Mouse (Mus musculus) lung, embryonic 15.5 days (tissue): Measurements from ENCODE around the gene Disc1. TPM values are rescaled to one million over a fixed set of nuclear protein-coding genes. Genes with fewer than 3 reads are reported as not detected.

Experiments used
- ATAC-seq: fragments of 200-750 bp; cut with Nextera tagmentation; 2 replicates; pipeline ENCODE4 v1.8.0; 2017; ENCODE audit warnings: moderate number of reproducible peaks, borderline replicate concordance; ENCODE audit not compliant: low FRiP score, low TSS enrichment; ENCODE audit errors: extremely low read depth
- H3K27ac ChIP-seq: fragments of 300-500 bp; sonication (generic); 2 replicates; pipeline ENCODE4 v1.5.1; 2015; ENCODE audit warnings: moderate library complexity, mild to moderate bottlenecking, inconsistent platforms
- H3K27me3 ChIP-seq: fragments of 300-500 bp; sonication (generic); 2 replicates; pipeline ENCODE4 v1.6.1; 2015; ENCODE audit warnings: inconsistent platforms
- H3K36me3 ChIP-seq: fragments of 300-500 bp; sonication (generic); 2 replicates; pipeline ENCODE4 v1.6.1; 2015; ENCODE audit warnings: inconsistent platforms
- H3K4me1 ChIP-seq: fragments of 300-500 bp; sonication (generic); 2 replicates; pipeline ENCODE4 v1.6.1; 2015; ENCODE audit warnings: inconsistent platforms
- H3K4me2 ChIP-seq: fragments of 300-500 bp; sonication (generic); 2 replicates; pipeline ENCODE4 v1.6.1; 2015; ENCODE audit warnings: inconsistent platforms, mild to moderate bottlenecking, moderate library complexity
- H3K4me3 ChIP-seq: fragments of 300-500 bp; sonication (generic); 2 replicates; pipeline ENCODE4 v1.5.1; 2015; ENCODE audit warnings: mild to moderate bottlenecking, inconsistent platforms
- H3K9ac ChIP-seq: fragments of 300-500 bp; sonication (generic); 2 replicates; pipeline ENCODE4 v1.6.1; 2015; ENCODE audit warnings: inconsistent platforms
- H3K9me3 ChIP-seq: fragments of 300-500 bp; sonication (generic); 2 replicates; pipeline ENCODE4 v1.6.1; 2016; ENCODE audit warnings: inconsistent platforms
- WGBS: fragments of 180-500 bp; shearing (Covaris S2); methylation state at CpG from one replicate; pipeline ENCODE4 v1.1.7; 2015; 5-methylcytosine and 5-hydroxymethylcytosine counted together
- polyA plus RNA-seq: library from polyadenylated mRNA; unstranded; fragments of >200 nt; fragmentation: Nextera tagmentation; extraction: Ambion mirVana; gene quantifications from 2 replicates; pipeline ENCODE4 v1.2.1, GENCODE M21; 2015

Gene Disc1
- polyA plus RNA-seq, 1 experiment from 2014 or later: 3.0 TPM

DNA sequence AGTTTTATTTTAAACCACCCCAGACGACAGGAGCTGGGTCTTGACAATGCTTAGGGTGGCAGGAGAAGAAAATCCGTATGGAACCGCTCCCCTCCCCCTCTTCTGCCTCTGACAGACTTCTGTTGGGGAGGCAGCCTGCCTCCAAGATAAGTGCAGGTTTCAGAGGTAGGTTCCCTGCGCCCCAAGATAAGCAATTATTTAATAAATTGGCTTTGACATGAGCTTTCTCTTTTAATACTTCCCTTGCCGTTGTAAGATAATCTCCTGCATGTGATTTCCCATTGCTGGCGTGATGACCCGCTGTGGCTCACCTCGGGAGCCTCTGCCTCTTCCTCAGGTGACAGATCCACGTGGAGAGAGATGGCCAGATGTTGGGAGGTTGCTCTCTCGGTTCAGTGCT, 133.0 kb downstream of the Disc1 start:
- H3K4me3 ChIP-seq: no peak overlapping the region
- H3K36me3 ChIP-seq: no peaks in the 10 kb centered on the region
- no peak for ATAC-seq
- no peak overlapping the region for H3K9ac ChIP-seq
- no peak overlapping the region for H3K27ac ChIP-seq
- no peaks in the 10 kb centered on the region for H3K9me3 ChIP-seq
- H3K27me3 ChIP-seq: no peaks in the 10 kb centered on the region
- 18% methylated on average over 10 of the region's 10 CpGs for WGBS
- H3K4me2 ChIP-seq: peak overlapping the region; percentile 36
- H3K4me1 ChIP-seq: peaks cover 7% of the 10 kb centered on the region

DNA sequence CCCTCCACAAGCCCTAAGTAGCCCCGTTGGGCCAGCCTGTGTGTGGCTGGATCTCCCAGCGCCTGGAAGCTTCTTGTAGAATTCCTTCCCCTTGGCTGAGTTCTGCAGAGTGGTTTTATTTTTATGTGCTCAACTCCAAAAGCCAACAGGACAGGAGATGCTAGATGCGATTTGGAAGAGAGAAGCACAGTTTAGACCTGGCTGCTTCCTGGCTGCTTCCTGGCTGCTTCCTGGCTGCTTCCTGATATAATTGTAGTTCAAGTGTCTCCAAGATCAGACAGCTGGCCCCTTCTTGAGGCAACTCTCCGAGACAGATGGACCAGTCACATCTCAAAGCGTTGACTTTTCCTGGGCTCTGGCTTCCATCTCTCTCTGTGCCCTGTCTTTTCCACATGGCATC, 139.7 kb downstream of the Disc1 start:
- H3K4me3 ChIP-seq: no peak overlapping the region
- WGBS: 63% methylated on average over 5 of the region's 5 CpGs
- no peaks in the 10 kb centered on the region for H3K27me3 ChIP-seq
- no peak overlapping the region for H3K4me2 ChIP-seq
- H3K36me3 ChIP-seq: no peaks in the 10 kb centered on the region
- no peaks in the 10 kb centered on the region for H3K9me3 ChIP-seq
- H3K9ac ChIP-seq: no peak overlapping the region
- no peak for ATAC-seq
- H3K27ac ChIP-seq: no peak overlapping the region
- H3K4me1 ChIP-seq: peaks cover 5% of the 10 kb centered on the region; the same call in 1 of the 2 replicates

DNA sequence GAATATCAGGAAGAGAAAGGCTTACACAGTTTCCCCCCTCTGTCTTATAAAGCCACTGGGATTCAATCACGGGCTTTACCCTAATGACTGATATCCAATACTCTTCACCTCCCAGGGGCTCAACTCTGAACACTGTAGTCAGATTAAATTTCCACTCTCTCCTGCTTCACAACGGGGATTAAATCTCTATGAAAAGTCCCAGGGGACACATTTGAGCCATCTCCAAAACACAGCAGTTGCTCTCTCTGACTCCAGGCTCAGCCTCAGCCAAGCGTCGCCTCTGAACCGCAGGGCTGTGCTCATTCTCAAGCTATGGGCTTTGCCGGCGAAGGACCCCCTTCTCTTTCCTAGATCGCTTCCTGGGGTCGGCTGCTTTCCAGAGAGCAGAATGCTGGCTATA, 141.1 kb downstream of the Disc1 start:
- 66% methylated on average over 9 of the region's 9 CpGs for WGBS
- Histone ChIP-seq H3K4me2 (no peak overlapping the region), H3K27ac (no peak overlapping the region), H3K27me3 (no peaks in the 10 kb centered on the region), H3K9ac (no peak overlapping the region), H3K36me3 (no peaks in the 10 kb centered on the region), H3K4me3 (no peak overlapping the region), H3K9me3 (no peaks in the 10 kb centered on the region), H3K4me1 (peaks cover 12% of the 10 kb centered on the region)
- no peak for ATAC-seq

DNA sequence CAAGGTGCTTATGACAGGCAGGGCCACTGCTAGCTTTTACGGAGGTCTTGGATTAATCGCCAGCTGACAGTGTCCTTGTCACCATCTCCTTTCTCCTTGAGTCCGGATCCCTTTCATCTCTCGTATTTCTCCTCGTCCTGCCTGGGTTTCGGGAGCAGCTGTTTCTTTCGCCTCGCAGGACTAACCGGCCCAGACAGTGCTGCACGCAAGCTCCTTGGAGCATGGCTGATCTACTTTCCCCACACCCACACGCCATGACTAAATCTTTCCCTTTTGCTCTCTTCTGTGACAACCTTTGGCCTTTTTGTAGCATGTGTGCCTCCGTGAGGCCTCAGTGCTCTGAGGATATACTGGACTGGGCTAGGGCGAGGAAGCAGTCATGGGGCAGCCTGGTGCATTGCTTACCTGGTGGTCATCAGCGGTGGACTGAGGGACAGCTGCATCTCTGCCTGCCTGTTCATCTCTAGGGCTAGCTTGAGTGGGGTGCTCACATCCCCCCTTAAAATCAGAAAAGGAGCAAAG, 142.6 kb downstream of the Disc1 start:
- Histone ChIP-seq H3K27ac (no peak overlapping the region), H3K4me2 (no peak overlapping the region), H3K4me3 (no peak overlapping the region), H3K9ac (no peak overlapping the region), H3K4me1 (peaks cover 16% of the 10 kb centered on the region), H3K36me3 (no peaks in the 10 kb centered on the region), H3K27me3 (no peaks in the 10 kb centered on the region), H3K9me3 (no peaks in the 10 kb centered on the region)
- 70% methylated on average over 14 of the region's 14 CpGs for WGBS
- no peak for ATAC-seq

DNA sequence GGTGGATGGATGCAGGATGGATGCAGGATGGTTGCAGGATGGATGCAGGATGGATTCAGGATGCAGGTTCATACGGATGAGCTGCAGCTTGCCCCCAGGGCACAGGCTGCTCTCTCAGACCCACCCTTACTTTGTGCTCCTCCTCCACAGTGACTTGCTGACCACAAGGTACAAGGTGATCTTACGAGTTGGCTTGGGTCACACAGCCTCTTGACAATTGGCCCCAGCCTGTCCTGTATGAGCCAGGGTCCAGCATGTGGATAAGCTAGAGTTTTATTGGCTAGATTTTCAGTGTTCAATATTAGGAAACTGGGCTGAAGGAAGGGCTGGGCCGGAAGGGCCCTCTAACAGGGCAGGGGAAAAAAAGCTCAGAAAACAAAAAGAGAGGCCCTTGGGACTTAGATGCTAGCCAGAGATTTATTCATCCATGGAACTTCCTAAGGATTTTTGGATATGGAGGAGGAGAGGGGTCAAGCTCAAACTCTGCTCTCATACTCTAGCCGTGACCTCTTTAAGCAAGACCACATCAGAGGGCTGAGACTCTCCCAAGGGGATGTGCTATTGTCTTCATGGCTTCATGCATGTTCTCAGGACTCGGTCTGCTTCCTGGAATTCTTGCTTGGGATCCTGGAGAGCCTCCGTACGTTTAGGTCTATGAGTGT, 143.5 kb downstream of the Disc1 start:
- Histone ChIP-seq H3K4me1 (peaks cover 17% of the 10 kb centered on the region), H3K9ac (no peak overlapping the region), H3K4me3 (no peak overlapping the region), H3K27ac (peak overlapping the region; percentile 34), H3K36me3 (no peaks in the 10 kb centered on the region), H3K4me2 (no peak overlapping the region), H3K9me3 (no peaks in the 10 kb centered on the region), H3K27me3 (no peaks in the 10 kb centered on the region)
- ATAC-seq: no peak
- whole genome bisulfite sequencing: 69% methylated on average over 7 of the region's 7 CpGs

DNA sequence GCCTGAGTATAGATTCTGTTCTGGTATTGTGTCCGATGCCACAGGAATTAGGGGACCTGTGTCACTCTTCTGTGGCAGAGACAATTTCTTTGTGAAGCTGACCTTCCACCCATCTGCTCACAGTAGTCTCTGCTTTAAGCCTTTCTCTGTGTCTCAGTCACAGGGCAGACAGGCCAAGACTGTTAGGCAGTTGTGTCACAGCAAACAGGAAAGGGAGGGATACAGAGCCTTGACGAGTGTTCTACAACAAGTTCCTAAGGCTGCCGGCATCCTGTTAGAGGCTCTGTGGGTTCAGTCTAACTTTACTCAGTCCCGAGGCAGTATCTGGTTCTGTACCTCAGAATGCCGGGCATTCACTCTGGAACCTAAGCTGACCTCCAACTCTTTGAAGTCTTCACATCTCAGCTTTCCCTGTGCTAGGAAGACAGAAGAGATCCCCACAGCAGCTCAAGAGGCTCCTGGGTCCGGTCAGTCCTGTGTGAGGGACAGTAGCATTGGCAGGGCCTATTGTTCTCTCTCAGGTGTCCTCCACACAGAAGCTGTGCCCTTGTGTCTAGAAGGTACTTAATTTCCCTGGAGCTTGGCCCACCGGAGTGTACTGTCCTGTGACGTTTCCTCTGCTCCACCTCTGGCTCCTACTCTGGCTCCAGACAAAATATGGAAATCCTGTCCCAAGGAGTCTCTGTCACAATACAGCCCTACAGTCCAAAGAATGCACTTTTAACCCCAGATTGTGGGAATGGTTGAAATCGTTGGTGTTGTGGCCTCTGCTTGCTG, 144.6 kb downstream of the Disc1 start:
- 45% methylated on average over 9 of the region's 9 CpGs for WGBS
- peaks cover 17% of the 10 kb centered on the region for H3K4me1 ChIP-seq
- H3K36me3 ChIP-seq: no peaks in the 10 kb centered on the region
- peak overlapping the region; percentile 76 for H3K27ac ChIP-seq
- no peaks in the 10 kb centered on the region for H3K9me3 ChIP-seq
- H3K9ac ChIP-seq: no peak overlapping the region
- no peak overlapping the region for H3K4me3 ChIP-seq
- H3K4me2 ChIP-seq: no peak overlapping the region
- H3K27me3 ChIP-seq: no peaks in the 10 kb centered on the region
- no peak for ATAC-seq

DNA sequence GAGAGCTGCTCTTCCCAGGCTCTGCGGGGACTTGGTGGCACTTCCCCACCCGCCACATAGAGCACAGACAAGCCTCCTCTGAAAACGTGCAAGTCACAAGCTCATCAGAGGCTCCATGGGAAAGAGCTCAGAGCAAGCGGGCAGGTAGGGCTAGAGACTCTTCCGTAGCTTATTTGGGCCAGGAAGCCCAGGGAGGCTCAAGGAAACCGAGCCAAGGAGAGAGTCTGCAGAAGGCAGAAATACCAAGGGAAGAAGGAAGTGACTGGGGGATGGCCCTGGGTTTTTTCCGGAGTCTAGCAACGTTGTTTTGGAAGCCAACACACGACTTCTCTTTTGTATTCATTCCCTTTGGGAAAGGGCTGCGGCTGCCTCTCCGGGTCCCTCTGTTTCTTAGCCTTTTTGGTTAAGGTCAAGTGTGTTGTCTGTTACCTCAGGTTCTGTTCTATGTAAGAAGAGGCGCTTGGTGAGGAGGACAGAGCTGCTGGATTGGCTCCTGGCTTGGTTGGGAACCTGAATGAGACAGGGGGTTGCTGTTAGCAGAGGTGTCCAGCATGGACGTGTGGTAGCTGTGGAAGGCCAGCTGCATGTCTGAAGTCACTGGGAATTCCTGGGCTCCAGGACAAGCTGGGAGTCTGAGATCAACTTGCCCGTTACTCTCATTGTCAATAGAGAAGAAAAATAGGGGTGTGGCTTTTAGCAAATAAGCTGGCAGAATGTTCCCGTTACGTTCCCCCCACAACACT, 145.4 kb downstream of the Disc1 start:
- ATAC-seq: no peak
- H3K27me3 ChIP-seq: no peaks in the 10 kb centered on the region
- H3K27ac ChIP-seq: peak overlapping the region; percentile 76
- no peak overlapping the region for H3K4me3 ChIP-seq
- WGBS: 63% methylated on average over 16 of the region's 16 CpGs
- no peaks in the 10 kb centered on the region for H3K9me3 ChIP-seq
- no peak overlapping the region; the same call in 1 of the 2 replicates for H3K4me2 ChIP-seq
- peaks cover 17% of the 10 kb centered on the region for H3K4me1 ChIP-seq
- H3K9ac ChIP-seq: no peak overlapping the region
- H3K36me3 ChIP-seq: no peaks in the 10 kb centered on the region

DNA sequence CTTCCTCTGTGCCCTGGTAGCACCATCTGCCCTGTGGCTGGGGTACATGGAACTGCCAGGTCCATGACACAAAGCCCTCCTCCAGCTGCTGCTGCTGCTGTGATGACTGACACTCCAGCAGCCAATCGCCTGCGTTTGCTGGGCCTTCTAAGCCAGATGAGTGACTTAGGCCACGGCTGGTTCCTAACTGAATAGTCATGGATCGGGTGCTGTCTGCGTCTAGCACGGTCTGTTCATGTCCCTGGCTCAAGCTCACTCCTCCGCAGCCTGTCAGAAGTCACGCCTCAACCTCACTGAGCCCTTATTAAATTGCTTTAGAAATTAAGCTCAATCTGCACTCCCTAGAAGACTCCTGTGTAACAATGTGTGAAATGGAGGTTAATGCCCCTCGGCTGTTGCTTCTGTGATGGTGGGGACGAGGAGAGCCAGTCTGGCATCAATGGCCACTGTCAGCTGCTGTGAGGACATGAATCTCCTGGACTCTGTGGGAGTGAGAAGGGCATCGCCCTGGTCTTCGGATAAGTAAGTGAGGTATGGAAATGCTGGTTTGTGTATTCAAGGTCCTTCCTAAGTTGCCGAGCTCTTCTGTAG, 146.4 kb downstream of the Disc1 start:
- 82% methylated on average over 13 of the region's 13 CpGs for WGBS
- no peak overlapping the region for H3K4me3 ChIP-seq

DNA sequence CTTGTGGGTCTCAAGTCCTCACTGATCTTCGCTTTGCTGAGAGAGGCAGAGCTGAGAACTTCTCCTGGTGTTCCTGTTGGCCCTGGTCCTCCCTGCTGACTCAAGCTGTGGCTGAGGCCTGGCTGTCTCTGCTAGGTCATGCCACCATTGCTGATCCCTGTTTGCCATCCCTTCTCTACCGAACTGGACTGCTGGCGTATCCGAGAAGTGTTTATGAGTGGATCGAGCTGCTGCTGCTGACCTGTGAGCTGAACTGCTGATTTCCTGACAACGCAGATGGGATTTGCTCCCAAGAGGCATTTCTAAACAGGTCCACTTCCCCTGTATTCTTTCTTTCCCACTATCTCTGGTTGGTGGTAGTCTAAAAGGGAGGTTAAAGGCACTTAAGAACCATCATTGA, 147.7 kb downstream of the Disc1 start:
- no peaks in the 10 kb centered on the region for H3K9me3 ChIP-seq
- ATAC-seq: no peak

More for the DNA sequence above, 146.4 kb downstream of the Disc1 start:
- no peak overlapping the region for H3K4me2 ChIP-seq
- peaks cover 17% of the 10 kb centered on the region for H3K4me1 ChIP-seq
- no peaks in the 10 kb centered on the region for H3K27me3 ChIP-seq
- ATAC-seq: no peak
- no peak overlapping the region for H3K27ac ChIP-seq
- no peaks in the 10 kb centered on the region for H3K36me3 ChIP-seq
- H3K9me3 ChIP-seq: no peaks in the 10 kb centered on the region
- H3K9ac ChIP-seq: no peak overlapping the region

DNA sequence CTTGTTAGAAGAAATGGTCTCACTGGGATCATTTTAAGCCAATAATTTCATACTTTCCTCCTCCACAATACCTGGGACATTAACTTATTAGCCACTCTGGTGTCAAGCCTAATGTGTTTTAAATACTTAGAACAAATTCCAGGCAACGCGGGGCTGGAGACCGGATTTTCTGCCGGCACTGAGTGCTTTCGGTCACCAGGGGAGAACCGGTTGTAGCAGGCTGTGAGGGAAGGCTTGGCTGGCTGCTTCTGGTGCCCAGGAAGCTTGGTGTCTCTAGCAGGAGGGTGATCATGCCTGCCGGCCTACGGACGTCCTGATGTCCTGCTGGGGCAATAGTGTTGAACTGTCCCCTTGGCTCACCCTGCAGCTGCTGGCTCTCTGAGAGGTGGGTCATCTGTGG, 149.0 kb downstream of the Disc1 start:
- 69% methylated on average over 9 of the region's 9 CpGs for WGBS

More for the DNA sequence above, 147.7 kb downstream of the Disc1 start:
- peaks cover 17% of the 10 kb centered on the region for H3K4me1 ChIP-seq
- H3K27ac ChIP-seq: peak overlapping the region; percentile 21; the same call in 1 of the 2 replicates
- H3K27me3 ChIP-seq: no peaks in the 10 kb centered on the region
- H3K9ac ChIP-seq: no peak overlapping the region
- 57% methylated on average over 6 of the region's 6 CpGs for WGBS
- no peak overlapping the region for H3K4me2 ChIP-seq
- H3K36me3 ChIP-seq: no peaks in the 10 kb centered on the region
- H3K4me3 ChIP-seq: no peak overlapping the region

DNA sequence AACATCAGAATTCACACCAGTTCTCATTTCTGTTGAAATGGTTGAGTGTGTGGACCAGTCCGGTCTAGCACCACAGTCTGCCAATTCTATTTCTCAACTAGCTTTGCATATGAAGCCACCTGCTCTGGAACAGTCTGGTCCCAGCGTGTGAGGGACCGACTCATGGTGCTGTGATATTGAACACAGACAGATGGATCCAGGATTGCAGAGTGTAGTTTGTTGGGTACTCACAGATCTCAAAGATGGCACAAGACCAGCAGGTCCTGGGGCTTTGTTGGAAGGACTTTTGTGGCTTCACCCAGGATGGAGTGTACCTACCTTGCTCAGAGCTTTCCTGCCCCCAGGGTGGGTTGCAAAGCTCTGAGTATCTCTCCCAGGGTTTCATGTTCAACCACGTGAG, 151.6 kb downstream of the Disc1 start:
- H3K27ac ChIP-seq: no peak overlapping the region

More for the DNA sequence above, 149.0 kb downstream of the Disc1 start:
- no peak overlapping the region for H3K27ac ChIP-seq
- H3K9ac ChIP-seq: no peak overlapping the region
- no peaks in the 10 kb centered on the region for H3K36me3 ChIP-seq
- no peaks in the 10 kb centered on the region for H3K9me3 ChIP-seq
- H3K4me2 ChIP-seq: no peak overlapping the region
- no peak overlapping the region for H3K4me3 ChIP-seq
- no peak for ATAC-seq
- peaks cover 12% of the 10 kb centered on the region for H3K4me1 ChIP-seq
- no peaks in the 10 kb centered on the region for H3K27me3 ChIP-seq

More for the DNA sequence above, 151.6 kb downstream of the Disc1 start:
- WGBS: 85% methylated on average over 4 of the region's 4 CpGs
- no peak for ATAC-seq
- Histone ChIP-seq H3K9me3 (no peaks in the 10 kb centered on the region), H3K4me2 (no peak overlapping the region), H3K9ac (no peak overlapping the region), H3K4me3 (no peak overlapping the region), H3K36me3 (no peaks in the 10 kb centered on the region), H3K27me3 (no peaks in the 10 kb centered on the region), H3K4me1 (peaks cover 5% of the 10 kb centered on the region)
